ENCODE assay signal across 22 mouse cellular contexts in genomic region chr8:70214411-70214810, GRCm38 (mm10). TPM values are rescaled to one million over a fixed set of nuclear protein-coding genes. Genes with fewer than 3 reads are reported as not detected.
"Had no signal": no experiment of that assay in that cellular context is flagged by ENCODE, and none has a peak within 500 bp of the region (broad histone marks: within the 10 kb centered on the region; RNA-seq: fewer than 3 reads in every experiment).

No protein-coding gene starts in this region.

- H3K4me2 ChIP-seq: limb, embryonic 13.5 days; liver, embryonic 12.5 days; lung, embryonic 15.5 days; midbrain, embryonic 13.5 days had no signal

- H3K36me3 ChIP-seq: limb, embryonic 10.5 days; limb, embryonic 13.5 days; liver, embryonic 12.5 days; liver, embryonic 15.5 days; lung, embryonic 15.5 days; midbrain, embryonic 10.5 days; midbrain, embryonic 13.5 days had no signal

- H3K4me3 ChIP-seq: limb, embryonic 10.5 days; limb, embryonic 13.5 days; liver, embryonic 12.5 days; liver, embryonic 15.5 days; lung, embryonic 15.5 days; megakaryocyte, embryonic 14.5 days; midbrain, embryonic 10.5 days; midbrain, embryonic 13.5 days had no signal

- H3K27me3 ChIP-seq: liver, embryonic 12.5 days; lung, embryonic 15.5 days had no signal

- ATAC-seq: liver, embryonic 12.5 days; midbrain, embryonic 13.5 days; midbrain, embryonic 16.5 days had no signal

- DNase-seq: kidney, postnatal 25 days; liver; lung, adult 18-20 months; lung, postnatal 10 days; lung, postnatal 36 days; right cerebral cortex, postnatal 14 days; right cerebral cortex, postnatal 4 days; thymus, adult 2 months; thymus, postnatal 14 days; thymus, postnatal 4 days had no signal

- H3K9ac ChIP-seq: limb, embryonic 13.5 days; liver, embryonic 12.5 days; liver, embryonic 15.5 days; lung, embryonic 15.5 days; midbrain, embryonic 13.5 days had no signal

- H3K27ac ChIP-seq: kidney, postnatal 0 days; limb, embryonic 10.5 days; limb, embryonic 13.5 days; liver, embryonic 12.5 days; lung, embryonic 15.5 days; midbrain, embryonic 10.5 days; midbrain, embryonic 13.5 days; stomach, postnatal 0 days had no signal

- H3K9me3 ChIP-seq: limb, embryonic 10.5 days; limb, embryonic 13.5 days; liver, embryonic 12.5 days; liver, embryonic 15.5 days; lung, embryonic 15.5 days; megakaryocyte, embryonic 14.5 days; midbrain, embryonic 10.5 days; midbrain, embryonic 13.5 days had no signal

RNA-seq across cellular contexts. Expression of gene Slc25a42, which starts 2.3 kb away (rescaled TPM):
- total RNA-seq: monocyte, adult 5-6 weeks had no signal
